Mouse (Mus musculus): ENCODE results near the gene Agpat4. TPM values are rescaled to one million over a fixed set of nuclear protein-coding genes. Genes with fewer than 3 reads are reported as not detected.
"Not testable (repeated sequence)": the region's sequence is repeated elsewhere in the genome, so short reads cannot be mapped to it uniquely, and the experiment has no call there.

The Agpat4 gene
- polyA plus RNA-seq, 1 experiment: 1.0 TPM

GRCm38 (mm10) chr17:12210544-12211132, 92.1 kb downstream of the Agpat4 start:
- TF ChIP-seq FLI1 (IDR thresholded peaks at IDR 0.05; ENCODE audit: low read length) (no peak), GATA1 (IDR thresholded peaks at IDR 0.05; ENCODE audit: borderline replicate concordance, low read length) (no peak)
- Histone ChIP-seq H3K36me3 (replicated peaks; ENCODE audit: low read length) (peaks cover 3% of the 10 kb centered on the region), H3K4me1 (peaks cover 47% of the 10 kb centered on the region), H3K27me3 (replicated peaks) (peaks cover 2% of the 10 kb centered on the region), H3K9me3 (no peaks in the 10 kb centered on the region), H3K4me3 (replicated peaks) (no peak overlapping the region)

DNA sequence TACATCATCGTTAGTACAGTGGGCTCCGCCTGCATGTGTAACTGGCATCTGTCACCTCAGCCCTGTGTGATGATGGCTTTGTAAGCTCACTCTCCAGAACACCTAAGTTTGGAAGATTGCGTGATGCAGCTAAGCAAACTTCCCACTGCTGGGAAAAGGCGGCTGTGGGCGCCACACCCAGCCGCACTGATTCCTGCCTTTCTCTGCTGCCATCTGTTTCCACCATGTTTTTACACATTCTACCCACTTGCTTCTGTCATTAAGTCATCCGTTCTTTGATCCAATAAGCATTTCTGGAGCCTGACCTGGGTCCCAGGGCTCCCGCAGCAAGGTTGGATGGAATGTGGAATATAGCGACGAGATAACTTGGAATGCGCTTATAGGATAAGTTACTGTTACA, 93.4 kb downstream of the Agpat4 start:
- Histone ChIP-seq H3K4me3 (replicated peaks) (no peak overlapping the region), H3K9me3 (no peaks in the 10 kb centered on the region), H3K36me3 (replicated peaks; ENCODE audit: low read length) (peaks cover 6% of the 10 kb centered on the region), H3K4me1 (peaks cover 45% of the 10 kb centered on the region), H3K27me3 (replicated peaks) (peaks cover 2% of the 10 kb centered on the region)
- TF ChIP-seq GATA1 (IDR thresholded peaks at IDR 0.05; ENCODE audit: borderline replicate concordance, low read length) (no peak), FLI1 (IDR thresholded peaks at IDR 0.05; ENCODE audit: low read length) (no peak)

DNA sequence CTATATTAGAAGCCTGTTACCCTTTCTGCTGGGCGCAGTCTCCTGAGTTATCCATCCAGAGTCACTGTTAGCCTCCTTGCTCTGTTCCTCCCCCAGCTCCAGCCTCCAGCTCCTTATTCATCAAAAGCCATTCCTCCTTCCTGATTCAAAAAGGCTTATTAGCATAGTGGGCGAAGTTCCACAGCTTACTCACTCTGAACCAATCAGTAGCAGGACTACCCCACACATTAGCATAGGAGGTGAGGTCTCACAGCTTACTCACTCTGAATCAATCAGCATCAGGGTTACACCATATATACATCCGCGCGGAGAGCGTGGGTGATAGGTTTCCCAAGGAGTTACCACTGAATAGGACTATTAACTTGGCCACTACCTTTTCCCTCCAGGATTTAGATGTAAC, 93.8 kb downstream of the Agpat4 start:
- Histone ChIP-seq H3K36me3 (replicated peaks; ENCODE audit: low read length) (peaks cover 10% of the 10 kb centered on the region), H3K27me3 (replicated peaks) (peaks cover 2% of the 10 kb centered on the region), H3K4me3 (replicated peaks) (no peak overlapping the region), H3K4me1 (peaks cover 41% of the 10 kb centered on the region), H3K9me3 (no peaks in the 10 kb centered on the region)
- TF ChIP-seq GATA1 (IDR thresholded peaks at IDR 0.05; ENCODE audit: borderline replicate concordance, low read length): no peak
- TF ChIP-seq FLI1 (IDR thresholded peaks at IDR 0.05; ENCODE audit: low read length): no peak

DNA sequence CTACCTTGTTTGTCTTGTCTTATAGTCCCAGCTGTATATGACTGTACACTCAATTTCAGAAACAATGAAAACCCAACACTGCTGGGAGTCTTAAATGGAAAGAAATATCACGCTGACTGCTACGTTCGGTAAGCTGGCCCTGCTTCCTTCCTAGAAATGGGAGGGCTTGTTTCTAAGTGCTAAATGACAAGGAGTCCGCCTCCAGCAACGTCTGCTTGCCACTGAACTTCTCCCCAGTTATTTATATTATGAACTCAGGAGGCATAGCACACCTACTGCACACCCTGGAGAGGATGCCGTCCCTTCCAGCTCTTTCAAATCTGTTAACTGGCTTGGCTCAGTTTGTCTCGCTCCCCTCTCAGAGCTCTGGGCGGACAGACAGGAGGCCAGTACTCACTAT, 94.9 kb downstream of the Agpat4 start:
- Histone ChIP-seq H3K36me3 (replicated peaks; ENCODE audit: low read length) (peaks cover 16% of the 10 kb centered on the region), H3K4me3 (replicated peaks) (no peak overlapping the region), H3K4me1 (peaks cover 31% of the 10 kb centered on the region), H3K27me3 (replicated peaks) (peaks cover 2% of the 10 kb centered on the region), H3K9me3 (no peaks in the 10 kb centered on the region)
- TF ChIP-seq GATA1 (IDR thresholded peaks at IDR 0.05; ENCODE audit: borderline replicate concordance, low read length): no peak
- TF ChIP-seq FLI1 (IDR thresholded peaks at IDR 0.05; ENCODE audit: low read length): no peak

- H3K4me1 ChIP-seq: peaks cover 11% of the 10 kb centered on the region
Measured at GRCm38 (mm10) chr17:12216224-12216623, 97.7 kb downstream of the Agpat4 start.

DNA sequence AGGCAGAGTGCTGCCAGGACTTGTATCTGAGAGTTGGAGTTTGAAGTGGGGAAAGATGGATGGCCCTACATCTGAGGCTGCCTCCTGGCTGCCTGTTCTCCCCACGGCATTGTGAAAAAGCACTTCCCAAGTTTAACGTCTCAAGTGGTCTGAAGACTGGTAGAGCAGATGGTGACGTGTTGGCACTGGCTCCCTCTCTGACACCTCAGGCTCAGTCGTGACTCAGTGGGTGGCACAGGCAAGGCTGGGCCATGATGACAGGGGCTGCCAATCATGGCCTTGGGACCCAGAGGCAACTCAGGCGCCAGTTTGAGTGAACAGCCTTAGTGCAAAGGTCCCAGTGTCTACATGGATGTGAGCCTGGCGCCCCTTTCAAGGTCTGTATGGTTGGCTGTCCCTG, 103.4 kb downstream of the Agpat4 start:
- TF ChIP-seq GATA1 (IDR thresholded peaks at IDR 0.05; ENCODE audit: borderline replicate concordance, low read length) (no peak), FLI1 (IDR thresholded peaks at IDR 0.05; ENCODE audit: low read length) (no peak)
- Histone ChIP-seq H3K36me3 (replicated peaks; ENCODE audit: low read length) (peaks cover 83% of the 10 kb centered on the region), H3K4me1 (peaks cover under 1% of the 10 kb centered on the region; the same call in 1 of the 2 replicates)

More at GRCm38 (mm10) chr17:12216224-12216623, 97.7 kb downstream of the Agpat4 start:
- H3K4me3 ChIP-seq (replicated peaks): peak overlapping the region; percentile 0
- TF ChIP-seq FLI1 (IDR thresholded peaks at IDR 0.05; ENCODE audit: low read length): no peak
- no peak for TF ChIP-seq GATA1 (IDR thresholded peaks at IDR 0.05; ENCODE audit: borderline replicate concordance, low read length)
- no peaks in the 10 kb centered on the region for H3K9me3 ChIP-seq
- no peaks in the 10 kb centered on the region for H3K27me3 ChIP-seq (replicated peaks)
- H3K36me3 ChIP-seq (replicated peaks; ENCODE audit: low read length): peaks cover 39% of the 10 kb centered on the region

GRCm38 (mm10) chr17:12223682-12224081, 105.2 kb downstream of the Agpat4 start:
- H3K4me3 ChIP-seq (replicated peaks): no peak overlapping the region
- H3K36me3 ChIP-seq (replicated peaks; ENCODE audit: low read length): peaks cover 88% of the 10 kb centered on the region
- H3K9me3 ChIP-seq: no peaks in the 10 kb centered on the region
- no peaks in the 10 kb centered on the region for H3K4me1 ChIP-seq
- H3K27me3 ChIP-seq (replicated peaks): no peaks in the 10 kb centered on the region
- TF ChIP-seq GATA1 (IDR thresholded peaks at IDR 0.05; ENCODE audit: borderline replicate concordance, low read length) (no peak), FLI1 (IDR thresholded peaks at IDR 0.05; ENCODE audit: low read length) (no peak)

More for the DNA sequence above, 103.4 kb downstream of the Agpat4 start:
- no peaks in the 10 kb centered on the region for H3K27me3 ChIP-seq (replicated peaks)
- H3K9me3 ChIP-seq: no peaks in the 10 kb centered on the region
- H3K4me3 ChIP-seq (replicated peaks): no peak overlapping the region

- H3K4me1 ChIP-seq: no peaks in the 10 kb centered on the region
- peaks cover 88% of the 10 kb centered on the region for H3K36me3 ChIP-seq (replicated peaks; ENCODE audit: low read length)
- no peaks in the 10 kb centered on the region for H3K27me3 ChIP-seq (replicated peaks)
- no peaks in the 10 kb centered on the region for H3K9me3 ChIP-seq
- H3K4me3 ChIP-seq (replicated peaks): no peak overlapping the region
- no peak for TF ChIP-seq GATA1 (IDR thresholded peaks at IDR 0.05; ENCODE audit: borderline replicate concordance, low read length)
- TF ChIP-seq FLI1 (IDR thresholded peaks at IDR 0.05; ENCODE audit: low read length): no peak
Measured at GRCm38 (mm10) chr17:12224145-12224544, 105.6 kb downstream of the Agpat4 start.

DNA sequence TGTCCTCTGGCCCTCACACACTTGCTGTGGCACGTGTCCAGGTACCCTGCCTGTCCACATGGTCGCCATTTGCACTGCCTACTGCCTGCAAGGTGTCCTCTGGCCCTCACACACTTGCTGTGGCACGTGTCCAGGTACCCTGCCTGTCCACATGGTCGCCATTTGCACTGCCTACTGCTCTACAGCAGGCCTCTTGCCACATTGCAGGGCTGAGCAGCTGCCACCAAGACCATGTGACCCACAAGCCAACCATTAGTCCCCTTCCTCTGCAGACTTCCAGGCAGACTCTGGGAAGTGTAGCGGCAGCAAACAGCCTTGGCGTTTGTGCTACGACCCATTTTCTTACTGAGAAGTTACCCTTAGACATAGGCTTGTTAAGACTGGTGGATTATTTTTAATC, 106.0 kb downstream of the Agpat4 start:
- not testable (repeated sequence) for H3K4me3 ChIP-seq (replicated peaks); H3K27me3 ChIP-seq (replicated peaks); H3K4me1 ChIP-seq; H3K9me3 ChIP-seq
- peaks cover 90% of the 10 kb centered on the region for H3K36me3 ChIP-seq (replicated peaks; ENCODE audit: low read length)

DNA sequence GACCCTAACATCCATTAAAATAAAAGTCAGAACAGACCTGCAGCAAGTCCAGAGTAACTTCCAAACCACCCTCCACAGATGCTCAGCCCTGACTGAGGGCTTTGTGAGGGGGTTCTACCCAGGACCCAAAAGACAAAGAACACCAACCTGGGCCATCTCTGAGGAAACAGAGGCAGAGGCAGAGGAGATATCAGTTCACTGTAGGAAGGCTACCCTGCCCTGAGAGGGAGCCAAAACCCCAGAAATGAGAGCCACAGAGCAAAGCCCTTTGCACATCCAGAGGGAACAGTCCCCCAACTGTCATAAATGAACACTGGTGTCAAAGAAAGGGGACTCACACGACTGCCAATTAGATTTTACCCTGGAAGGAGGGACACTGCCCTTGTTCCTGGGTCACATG, 106.7 kb downstream of the Agpat4 start:
- H3K9me3 ChIP-seq: no peaks in the 10 kb centered on the region
- H3K4me3 ChIP-seq (replicated peaks): no peak overlapping the region
- H3K4me1 ChIP-seq: no peaks in the 10 kb centered on the region
- TF ChIP-seq FLI1 (IDR thresholded peaks at IDR 0.05; ENCODE audit: low read length) (no peak), GATA1 (IDR thresholded peaks at IDR 0.05; ENCODE audit: borderline replicate concordance, low read length) (no peak)
- peaks cover 90% of the 10 kb centered on the region for H3K36me3 ChIP-seq (replicated peaks; ENCODE audit: low read length)
- no peaks in the 10 kb centered on the region for H3K27me3 ChIP-seq (replicated peaks)

DNA sequence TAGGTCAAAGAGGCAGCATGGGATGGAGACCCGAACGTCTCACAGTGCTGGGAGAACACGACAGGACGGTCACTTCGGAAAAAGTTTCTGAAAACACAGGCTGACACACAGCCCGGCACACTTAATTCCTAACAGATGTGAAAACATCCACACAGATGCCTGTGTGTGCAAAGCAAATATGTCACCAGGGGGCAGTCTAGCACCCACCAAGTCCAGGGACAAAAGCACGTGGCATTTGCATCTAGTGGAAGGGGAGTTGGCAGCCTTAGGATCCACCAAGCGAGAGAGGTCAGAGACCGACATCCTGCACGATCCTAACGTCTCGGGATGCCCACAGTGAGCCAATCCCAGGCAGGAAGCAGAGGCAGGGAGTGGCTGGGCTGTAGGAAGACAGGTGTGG, 108.0 kb downstream of the Agpat4 start:
- TF ChIP-seq FLI1 (IDR thresholded peaks at IDR 0.05; ENCODE audit: low read length) (no peak), GATA1 (IDR thresholded peaks at IDR 0.05; ENCODE audit: borderline replicate concordance, low read length) (no peak)
- Histone ChIP-seq H3K27me3 (replicated peaks) (no peaks in the 10 kb centered on the region), H3K4me3 (replicated peaks) (no peak overlapping the region), H3K9me3 (no peaks in the 10 kb centered on the region), H3K4me1 (no peaks in the 10 kb centered on the region), H3K36me3 (replicated peaks; ENCODE audit: low read length) (peaks cover 93% of the 10 kb centered on the region)
